In genomic region chr19:3985261-3985681, GRCm38 (mm10) we compare ENCODE assay signal across 9 mouse cellular contexts. TPM values are rescaled to one million over a fixed set of nuclear protein-coding genes. Genes with fewer than 3 reads are reported as not detected.
A peak's percentile ranks its signal among the peaks of the same experiment; 100 is the strongest.
DNase-seq lines count a peak whose midpoint lies in the region; ATAC-seq and TF ChIP-seq lines count a peak whose summit lies in the region.
"Had no signal": no experiment of that assay in that cellular context is flagged by ENCODE, and none has a peak within 500 bp of the region (broad histone marks: within the 10 kb centered on the region; RNA-seq: fewer than 3 reads in every experiment).

No protein-coding gene starts in this region.

- 37% methylated on average over 8 of the region's 8 CpGs for WGBS in cerebellum, adult 2 months
- whole genome bisulfite sequencing in embryonic facial prominence, embryonic 10.5 days: 34% methylated on average over 8 of the region's 8 CpGs
- WGBS in lung, embryonic 15.5 days: 25% methylated on average over 8 of the region's 8 CpGs
- 29% methylated on average over 8 of the region's 8 CpGs for WGBS in forebrain, embryonic 12.5 days

- no peak overlapping the region for H3K9ac ChIP-seq in lung, embryonic 15.5 days
- no peak overlapping the region for H3K9ac ChIP-seq in forebrain, embryonic 12.5 days

- intact Hi-C loops in left cerebral cortex, adult 2 months (cut with DNase I): loop anchor here (10.0 kb wide), 1 partner anchor 190 kb away; no protein-coding TSS in a partner anchor

- no peak for TF ChIP-seq CTCF in cerebellum, adult 2 months (IDR thresholded peaks at IDR 0.05; ENCODE audit: borderline replicate concordance, insufficient read depth, low read depth, low read length)
- TF ChIP-seq CTCF in left cerebral cortex, adult 2 months (IDR thresholded peaks at IDR 0.05): no peak

- peaks cover 13% of the 10 kb centered on the region for H3K4me1 ChIP-seq in cerebellum, adult 2 months (ENCODE audit: control insufficient read depth, insufficient read depth, low read length)
- H3K4me1 ChIP-seq in embryonic facial prominence, embryonic 10.5 days: peaks cover 50% of the 10 kb centered on the region
- peaks cover 22% of the 10 kb centered on the region for H3K4me1 ChIP-seq in lung, embryonic 15.5 days
- peaks cover 17% of the 10 kb centered on the region for H3K4me1 ChIP-seq in forebrain, embryonic 12.5 days

- peak; percentile 31 to 42 for DNase-seq in cerebellum, postnatal 10 days
- DNase-seq in cerebellum, adult 2 months: no peak
- peak; percentile 33 for DNase-seq in embryonic facial prominence, embryonic 10.5 days (ENCODE audit: low spot score)
- peak; percentile 84 for DNase-seq in kidney, adult 18-20 months
- DNase-seq in left cerebral cortex, adult 2 months (ENCODE audit: extremely low spot score in 1 of 2, low spot score in 2 of 2): no peak

- H3K36me3 ChIP-seq in embryonic facial prominence, embryonic 10.5 days (replicated peaks): no peaks in the 10 kb centered on the region
- H3K36me3 ChIP-seq in lung, embryonic 15.5 days: no peaks in the 10 kb centered on the region
- no peaks in the 10 kb centered on the region for H3K36me3 ChIP-seq in forebrain, embryonic 12.5 days (replicated peaks)

- peak; percentile 43; the same call in 1 of the 2 replicates for ATAC-seq in lung, embryonic 15.5 days (ENCODE audit: borderline replicate concordance, extremely low read depth, low FRiP score, low TSS enrichment)
- ATAC-seq in inflammation-experienced regulatory T-cells, adult 6 months: no peak
- ATAC-seq in forebrain, embryonic 12.5 days (ENCODE audit: low FRiP score): no peak

- H3K4me2 ChIP-seq in lung, embryonic 15.5 days: peak overlapping the region; percentile 23; the same call in 1 of the 2 replicates
- no peak overlapping the region for H3K4me2 ChIP-seq in forebrain, embryonic 12.5 days

- no peaks in the 10 kb centered on the region for H3K27me3 ChIP-seq in cerebellum, adult 2 months (ENCODE audit: control insufficient read depth, insufficient read depth, low read length)
- H3K27me3 ChIP-seq in embryonic facial prominence, embryonic 10.5 days (replicated peaks; ENCODE audit: low read depth, poor library complexity, severe bottlenecking): no peaks in the 10 kb centered on the region; the same call in 1 of the 2 replicates
- H3K27me3 ChIP-seq in lung, embryonic 15.5 days: no peaks in the 10 kb centered on the region
- H3K27me3 ChIP-seq in forebrain, embryonic 12.5 days: no peaks in the 10 kb centered on the region

- H3K4me3 ChIP-seq in cerebellum, adult 2 months (replicated peaks; ENCODE audit: insufficient read depth, low read depth, low read length): no peak overlapping the region
- H3K4me3 ChIP-seq in embryonic facial prominence, embryonic 10.5 days: no peak overlapping the region
- H3K4me3 ChIP-seq in lung, embryonic 15.5 days: no peak overlapping the region
- no peak overlapping the region for H3K4me3 ChIP-seq in left cerebral cortex, adult 2 months
- H3K4me3 ChIP-seq in forebrain, embryonic 12.5 days (replicated peaks): no peak overlapping the region

- TF ChIP-seq POLR2A in cerebellum, adult 2 months (IDR thresholded peaks at IDR 0.05; ENCODE audit: borderline replicate concordance, insufficient read depth, low read length): no peak

- H3K9me3 ChIP-seq in embryonic facial prominence, embryonic 10.5 days: peaks cover 6% of the 10 kb centered on the region; the same call in 1 of the 2 replicates
- H3K9me3 ChIP-seq in lung, embryonic 15.5 days: no peaks in the 10 kb centered on the region
- H3K9me3 ChIP-seq in forebrain, embryonic 12.5 days: peaks cover 6% of the 10 kb centered on the region; the same call in 1 of the 2 replicates

- H3K27ac ChIP-seq in cerebellum, adult 2 months (ENCODE audit: insufficient read depth, low read length): no peak overlapping the region
- H3K27ac ChIP-seq in embryonic facial prominence, embryonic 10.5 days (replicated peaks): peak overlapping the region; percentile 74
- H3K27ac ChIP-seq in lung, embryonic 15.5 days: peak overlapping the region; percentile 79
- no peak overlapping the region for H3K27ac ChIP-seq in left cerebral cortex, adult 2 months
- H3K27ac ChIP-seq in forebrain, embryonic 12.5 days: no peak overlapping the region

RNA-seq across cellular contexts. Expression of gene Acy3, which starts 1.1 kb away (rescaled TPM):
- polyA plus RNA-seq in cerebellum, adult 2 months (2012; rRNA removed): 9.7 and 10.8 TPM in 2 replicates
- polyA plus RNA-seq in embryonic facial prominence, embryonic 10.5 days (2016; fragmentation: Nextera tagmentation; extraction: Ambion mirVana): 3.1 and 3.2 TPM in 2 replicates
- polyA plus RNA-seq in lung, embryonic 15.5 days (2015; fragmentation: Nextera tagmentation; extraction: Ambion mirVana): 11.1 and 12.5 TPM in 2 replicates
- total RNA-seq in left cerebral cortex, adult 2 months (2021): 1 to 10 TPM; 3.3 to 4.1 TPM
- 1 to 10 TPM in 2 of 3 experiments, under 1 TPM in 1; 0.73 to 2.3 (median 2.2) TPM for polyA plus RNA-seq in inflammation-experienced regulatory T-cells, adult 6 months (2017; shearing (Covaris generic))
- 0.58 and 1.4 TPM in 2 replicates for polyA plus RNA-seq in forebrain, embryonic 12.5 days (2016; fragmentation: Nextera tagmentation; extraction: Ambion mirVana)

RNA-seq across cellular contexts. Expression of gene Tbx10, which starts 7.3 kb away (rescaled TPM):
- polyA plus RNA-seq in cerebellum, adult 2 months (2012; rRNA removed): 0.08 and 0.33 TPM in 2 replicates
- 0.21 and 1.0 TPM in 2 replicates for polyA plus RNA-seq in embryonic facial prominence, embryonic 10.5 days (2016; fragmentation: Nextera tagmentation; extraction: Ambion mirVana)
- not detected in 2 replicates for polyA plus RNA-seq in lung, embryonic 15.5 days (2015; fragmentation: Nextera tagmentation; extraction: Ambion mirVana)
- not detected for total RNA-seq in left cerebral cortex, adult 2 months (2021)
- polyA plus RNA-seq in inflammation-experienced regulatory T-cells, adult 6 months (2017; shearing (Covaris generic)): not detected
- polyA plus RNA-seq in forebrain, embryonic 12.5 days (2016; fragmentation: Nextera tagmentation; extraction: Ambion mirVana): not detected in 2 replicates
- polyA plus RNA-seq: large intestine, adult 2 months had no signal

RNA-seq across cellular contexts. Expression of gene Aldh3b2, which starts 13.1 kb away (rescaled TPM):
- polyA plus RNA-seq in cerebellum, adult 2 months (2012; rRNA removed): 0.32 and 0.36 TPM in 2 replicates
- 1.1 and 1.2 TPM in 2 replicates for polyA plus RNA-seq in embryonic facial prominence, embryonic 10.5 days (2016; fragmentation: Nextera tagmentation; extraction: Ambion mirVana)
- 1.3 and 1.5 TPM in 2 replicates for polyA plus RNA-seq in lung, embryonic 15.5 days (2015; fragmentation: Nextera tagmentation; extraction: Ambion mirVana)
- total RNA-seq in left cerebral cortex, adult 2 months (2021): 1 to 10 TPM in 1 of 2 experiments, under 1 TPM in 1; 0.93 to 1.5 TPM
- not detected for polyA plus RNA-seq in inflammation-experienced regulatory T-cells, adult 6 months (2017; shearing (Covaris generic))
- 0.26 and 0.70 TPM in 2 replicates for polyA plus RNA-seq in forebrain, embryonic 12.5 days (2016; fragmentation: Nextera tagmentation; extraction: Ambion mirVana)

RNA-seq across cellular contexts. Expression of gene Nudt8, which starts 15.1 kb away (rescaled TPM):
- polyA plus RNA-seq in cerebellum, adult 2 months (2012; rRNA removed): 8.4 and 9.4 TPM in 2 replicates
- 30.6 and 31.6 TPM in 2 replicates for polyA plus RNA-seq in embryonic facial prominence, embryonic 10.5 days (2016; fragmentation: Nextera tagmentation; extraction: Ambion mirVana)
- 25.9 and 28.0 TPM in 2 replicates for polyA plus RNA-seq in lung, embryonic 15.5 days (2015; fragmentation: Nextera tagmentation; extraction: Ambion mirVana)
- 10 to 100 TPM in 1 of 2 experiments, 1 to 10 TPM in 1; 8.3 to 10.2 TPM for total RNA-seq in left cerebral cortex, adult 2 months (2021)
- polyA plus RNA-seq in inflammation-experienced regulatory T-cells, adult 6 months (2017; shearing (Covaris generic)): 10 to 100 TPM; 10.3 to 16.2 (median 15.9) TPM
- 19.3 and 20.8 TPM in 2 replicates for polyA plus RNA-seq in forebrain, embryonic 12.5 days (2016; fragmentation: Nextera tagmentation; extraction: Ambion mirVana)

RNA-seq across cellular contexts. Expression of gene Gm49405, which starts 15.2 kb away (rescaled TPM):
- polyA plus RNA-seq in cerebellum, adult 2 months (2012; rRNA removed): 4.8 and 5.5 TPM in 2 replicates
- polyA plus RNA-seq in embryonic facial prominence, embryonic 10.5 days (2016; fragmentation: Nextera tagmentation; extraction: Ambion mirVana): 4.5 and 4.6 TPM in 2 replicates
- polyA plus RNA-seq in lung, embryonic 15.5 days (2015; fragmentation: Nextera tagmentation; extraction: Ambion mirVana): 2.3 and 2.4 TPM in 2 replicates
- 1 to 10 TPM; 1.8 TPM for total RNA-seq in left cerebral cortex, adult 2 months (2021)
- under 1 TPM; 0.16 to 0.99 (median 0.44) TPM for polyA plus RNA-seq in inflammation-experienced regulatory T-cells, adult 6 months (2017; shearing (Covaris generic))
- 4.1 and 4.3 TPM in 2 replicates for polyA plus RNA-seq in forebrain, embryonic 12.5 days (2016; fragmentation: Nextera tagmentation; extraction: Ambion mirVana)

Comparison
In these comparisons a context has a peak if more than half of its experiments do, and no peak if none do; other contexts are left out.
1. DNase-seq: peak in cerebellum, postnatal 10 days (2 of 2), embryonic facial prominence, embryonic 10.5 days (single experiment) and kidney, adult 18-20 months (single experiment); none in cerebellum, adult 2 months (0 of 2) and left cerebral cortex, adult 2 months (0 of 2).
2. H3K27ac ChIP-seq: peak in embryonic facial prominence, embryonic 10.5 days (single experiment) and lung, embryonic 15.5 days (single experiment); none in cerebellum, adult 2 months (single experiment), left cerebral cortex, adult 2 months (single experiment) and forebrain, embryonic 12.5 days (single experiment).